Mouse (Mus musculus) midbrain, postnatal 0 days (tissue): Measurements from ENCODE around the gene Celf2. TPM values are rescaled to one million over a fixed set of nuclear protein-coding genes. Genes with fewer than 3 reads are reported as not detected.

Experiments
- ATAC-seq: fragments of 200-750 bp; cut with Nextera tagmentation; 2 replicates; pipeline ENCODE4 v1.8.0; 2017; ENCODE audit warnings: moderate number of reproducible peaks, mild to moderate bottlenecking, moderate TSS enrichment, moderate library complexity; ENCODE audit not compliant: low FRiP score
- DNase-seq: peaks from one replicate; pipeline ENCODE4 v3.0.0-alpha.2; 2015; ENCODE audit warnings: low spot score
- H3K27ac ChIP-seq: fragments of 300-500 bp; sonication (generic); 2 replicates; pipeline ENCODE4 v1.5.1; 2014; ENCODE audit warnings: low read depth, mild to moderate bottlenecking, low read length, mixed read lengths
- H3K27me3 ChIP-seq: fragments of 300-500 bp; sonication (generic); 2 replicates; pipeline ENCODE4 v1.6.1; 2014; ENCODE audit warnings: low read length, control low read depth, mixed read lengths; ENCODE audit not compliant: insufficient read depth
- H3K36me3 ChIP-seq: fragments of 300-500 bp; sonication (generic); 2 replicates; pipeline ENCODE4 v1.6.1; 2014; ENCODE audit warnings: low read length, control low read depth, mixed read lengths; ENCODE audit not compliant: insufficient read depth
- H3K4me1 ChIP-seq: fragments of 300-500 bp; sonication (generic); 2 replicates; pipeline ENCODE4 v1.6.1; 2014; ENCODE audit warnings: mild to moderate bottlenecking, control low read depth, antibody characterized with exemption, low read length, mixed read lengths; ENCODE audit not compliant: insufficient read depth
- H3K4me2 ChIP-seq: fragments of 300-500 bp; sonication (generic); 2 replicates; pipeline ENCODE4 v1.6.1; 2014; ENCODE audit warnings: low read depth, mild to moderate bottlenecking, low read length, mixed read lengths; ENCODE audit not compliant: poor library complexity, severe bottlenecking
- H3K4me3 ChIP-seq: fragments of 300-500 bp; sonication (generic); 2 replicates; pipeline ENCODE4 v1.5.1; 2014; ENCODE audit warnings: low read depth, mild to moderate bottlenecking, low read length, moderate library complexity
- H3K9ac ChIP-seq: fragments of 300-500 bp; sonication (generic); replicated peaks from 2 replicates; pipeline ENCODE4 v1.6.1; 2014; ENCODE audit warnings: mild to moderate bottlenecking, low read length, moderate library complexity, mixed read lengths; ENCODE audit not compliant: poor library complexity, severe bottlenecking
- H3K9me3 ChIP-seq: fragments of 300-500 bp; sonication (generic); 2 replicates; pipeline ENCODE4 v1.6.1; 2016; ENCODE audit warnings: low read length, control low read depth
- CTCF ChIP-seq: IDR thresholded peaks from 2 replicates; pipeline ENCODE4 v1.5.1; 2016; ENCODE audit warnings: antibody characterized with exemption, mild to moderate bottlenecking
- WGBS: fragments of 180-500 bp; shearing (Covaris S2); extraction: QIAGEN DNeasy Blood & Tissue Kit; methylation state at CpG from one replicate; pipeline ENCODE4 v1.1.7; 2014; 5-methylcytosine and 5-hydroxymethylcytosine counted together
- polyA plus RNA-seq: library from polyadenylated mRNA; unstranded; fragments of >200 nt; fragmentation: Nextera tagmentation; extraction: Ambion mirVana; gene quantifications from 2 replicates; pipeline ENCODE4 v1.2.1, GENCODE M21; 2015
- total RNA-seq: library from RNA; depleted of rRNA; stranded (reverse); fragments of >200 nt; gene quantifications from 2 replicates; pipeline ENCODE4 v1.2.3, GENCODE M21; 2014

Celf2 gene
- total and polyA plus RNA-seq, 2 experiments from 2014 or later: 112 to 135 TPM

GRCm38 (mm10) chr2:6713529-6713928 is 795.8 kb downstream of the Celf2 start:
- no peak for TF ChIP-seq CTCF
- H3K27me3 ChIP-seq: no peaks in the 10 kb centered on the region
- H3K4me2 ChIP-seq: no peak overlapping the region
- no peak overlapping the region for H3K4me3 ChIP-seq
- no peak overlapping the region for H3K9ac ChIP-seq
- DNase-seq (no peak), ATAC-seq (no peak)
- H3K27ac ChIP-seq: no peak overlapping the region
- WGBS: 91% methylated on average over 6 of the region's 6 CpGs
- H3K4me1 ChIP-seq: no peaks in the 10 kb centered on the region
- H3K36me3 ChIP-seq: 0 out of 2 replicates have a peak, but pooled peaks cover 3% of the 10 kb centered on the region
- H3K9me3 ChIP-seq: no peaks in the 10 kb centered on the region

DNA sequence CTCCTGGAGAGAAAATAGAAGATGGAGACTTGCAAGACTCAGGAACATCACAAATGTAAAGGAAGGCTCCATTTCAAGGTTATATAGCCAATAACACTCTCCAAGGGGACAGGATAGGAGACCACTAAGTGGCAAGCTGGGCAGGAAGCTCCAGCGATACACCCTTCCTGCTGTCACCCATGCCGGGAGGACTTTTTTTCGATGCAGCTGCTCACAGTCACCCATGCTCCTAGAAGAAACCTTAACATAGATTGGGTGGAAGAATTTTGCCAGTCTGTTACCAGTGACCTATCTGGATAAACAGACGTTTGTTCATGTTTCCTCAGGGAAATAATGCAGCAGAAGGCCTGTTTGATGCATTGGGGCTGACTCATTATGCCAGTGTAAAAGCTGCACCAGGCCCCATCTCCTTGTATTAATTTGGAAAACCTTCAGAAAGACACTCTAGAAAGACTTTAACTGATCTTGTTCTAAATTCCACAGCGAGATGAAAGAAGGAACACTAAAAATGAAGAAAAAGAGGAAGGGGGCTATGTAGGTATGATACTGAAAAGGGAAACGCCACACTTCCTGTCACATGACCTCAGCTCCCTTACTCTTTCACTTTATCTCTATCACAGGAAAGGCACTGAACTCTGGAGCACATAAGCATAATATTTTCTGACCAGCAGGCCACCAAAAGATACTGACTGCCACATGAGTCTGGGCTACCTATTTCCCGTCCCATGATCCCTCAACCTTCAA is 798.5 kb downstream of the Celf2 start:
- Histone ChIP-seq H3K9me3 (no peaks in the 10 kb centered on the region), H3K27ac (no peak overlapping the region), H3K4me1 (no peaks in the 10 kb centered on the region; the same call in 1 of the 2 replicates), H3K4me3 (no peak overlapping the region), H3K36me3 (no peaks in the 10 kb centered on the region), H3K9ac (no peak overlapping the region), H3K4me2 (no peak overlapping the region), H3K27me3 (no peaks in the 10 kb centered on the region)
- ATAC-seq (no peak), DNase-seq (no peak)
- 88% methylated on average over 7 of the region's 7 CpGs for WGBS
- TF ChIP-seq CTCF: no peak

GRCm38 (mm10) chr2:6707959-6708519 is 801.3 kb downstream of the Celf2 start:
- Histone ChIP-seq H3K4me2 (no peak overlapping the region), H3K9ac (no peak overlapping the region), H3K27me3 (no peaks in the 10 kb centered on the region), H3K4me1 (no peaks in the 10 kb centered on the region; the same call in 1 of the 2 replicates), H3K36me3 (no peaks in the 10 kb centered on the region), H3K27ac (no peak overlapping the region), H3K4me3 (no peak overlapping the region), H3K9me3 (no peaks in the 10 kb centered on the region)
- ATAC-seq: no peak
- 48% methylated on average over 5 of the region's 5 CpGs for WGBS
- TF ChIP-seq CTCF: no peak
- peak; percentile 47 for DNase-seq

- Histone ChIP-seq H3K27me3 (no peaks in the 10 kb centered on the region), H3K4me3 (no peak overlapping the region), H3K27ac (no peak overlapping the region), H3K9ac (no peak overlapping the region), H3K4me1 (no peaks in the 10 kb centered on the region; the same call in 1 of the 2 replicates), H3K9me3 (no peaks in the 10 kb centered on the region), H3K4me2 (no peak overlapping the region), H3K36me3 (no peaks in the 10 kb centered on the region)
- TF ChIP-seq CTCF: no peak
- DNase-seq (no peak), ATAC-seq (no peak)
- 40% methylated on average over 2 of the region's 2 CpGs for WGBS
Observed at GRCm38 (mm10) chr2:6707276-6707675, 802.1 kb downstream of the Celf2 start.

- H3K27ac ChIP-seq: no peak overlapping the region
- 93% methylated on average over 11 of the region's 11 CpGs for WGBS
- H3K4me3 ChIP-seq: no peak overlapping the region
- no peaks in the 10 kb centered on the region for H3K36me3 ChIP-seq
- no peak overlapping the region for H3K9ac ChIP-seq
- DNase-seq: no peak
- TF ChIP-seq CTCF: no peak
- H3K27me3 ChIP-seq: no peaks in the 10 kb centered on the region
- H3K9me3 ChIP-seq: no peaks in the 10 kb centered on the region
- H3K4me2 ChIP-seq: no peak overlapping the region
- no peaks in the 10 kb centered on the region; the same call in 1 of the 2 replicates for H3K4me1 ChIP-seq
- no peak for ATAC-seq
Observed at GRCm38 (mm10) chr2:6705929-6706739, 803.2 kb downstream of the Celf2 start.
